Mouse (Mus musculus) intestine, embryonic 16.5 days (tissue): ENCODE results near the gene Kat2b. TPM values are rescaled to one million over a fixed set of nuclear protein-coding genes. Genes with fewer than 3 reads are reported as not detected.
A peak's percentile ranks its signal among the peaks of the same experiment; 100 is the strongest.

Source experiments
- ATAC-seq: fragments of 200-750 bp; cut with Nextera tagmentation; 2 replicates; pipeline ENCODE4 v1.8.0; 2017; ENCODE audit warnings: moderate TSS enrichment, moderate library complexity
- H3K27ac ChIP-seq: fragments of 300-500 bp; sonication (generic); 2 replicates; pipeline ENCODE4 v1.5.1; 2014; ENCODE audit warnings: mild to moderate bottlenecking, low read length
- H3K27me3 ChIP-seq: fragments of 300-500 bp; sonication (generic); replicated peaks from 2 replicates; pipeline ENCODE4 v1.6.1; 2014; ENCODE audit warnings: low read length, control low read depth, mixed read lengths; ENCODE audit not compliant: control insufficient read depth, insufficient read depth
- H3K36me3 ChIP-seq: fragments of 300-500 bp; sonication (generic); 2 replicates; pipeline ENCODE4 v1.6.1; 2014; ENCODE audit warnings: low read length, control low read depth; ENCODE audit not compliant: control insufficient read depth, insufficient read depth
- H3K4me1 ChIP-seq: fragments of 300-500 bp; sonication (generic); 2 replicates; pipeline ENCODE4 v1.6.1; 2014; ENCODE audit warnings: low read length, control low read depth, mixed read lengths; ENCODE audit not compliant: control insufficient read depth, insufficient read depth
- H3K4me2 ChIP-seq: fragments of 300-500 bp; sonication (generic); 2 replicates; pipeline ENCODE4 v1.6.1; 2014; ENCODE audit warnings: low read depth, low read length, control low read depth
- H3K4me3 ChIP-seq: fragments of 300-500 bp; sonication (generic); 2 replicates; pipeline ENCODE4 v1.5.1; 2014; ENCODE audit warnings: mild to moderate bottlenecking, low read length
- H3K9ac ChIP-seq: fragments of 300-500 bp; sonication (generic); 2 replicates; pipeline ENCODE4 v1.6.1; 2014; ENCODE audit warnings: low read depth, low read length
- H3K9me3 ChIP-seq: fragments of 300-500 bp; sonication (generic); 2 replicates; pipeline ENCODE4 v1.6.1; 2016; ENCODE audit warnings: low read length, control low read depth; ENCODE audit not compliant: control insufficient read depth
- WGBS: fragments of 180-500 bp; shearing (Covaris S2); extraction: QIAGEN DNeasy Blood & Tissue Kit; methylation state at CpG from one replicate; pipeline ENCODE4 v1.1.7; 2014; 5-methylcytosine and 5-hydroxymethylcytosine counted together
- polyA plus RNA-seq: library from polyadenylated mRNA; unstranded; fragments of >200 nt; fragmentation: Nextera tagmentation; extraction: Ambion mirVana; gene quantifications from 2 replicates; pipeline ENCODE4 v1.2.1, GENCODE M21; 2015

The Kat2b gene
- polyA plus RNA-seq, 1 experiment from 2014 or later = 4.1 TPM

DNA sequence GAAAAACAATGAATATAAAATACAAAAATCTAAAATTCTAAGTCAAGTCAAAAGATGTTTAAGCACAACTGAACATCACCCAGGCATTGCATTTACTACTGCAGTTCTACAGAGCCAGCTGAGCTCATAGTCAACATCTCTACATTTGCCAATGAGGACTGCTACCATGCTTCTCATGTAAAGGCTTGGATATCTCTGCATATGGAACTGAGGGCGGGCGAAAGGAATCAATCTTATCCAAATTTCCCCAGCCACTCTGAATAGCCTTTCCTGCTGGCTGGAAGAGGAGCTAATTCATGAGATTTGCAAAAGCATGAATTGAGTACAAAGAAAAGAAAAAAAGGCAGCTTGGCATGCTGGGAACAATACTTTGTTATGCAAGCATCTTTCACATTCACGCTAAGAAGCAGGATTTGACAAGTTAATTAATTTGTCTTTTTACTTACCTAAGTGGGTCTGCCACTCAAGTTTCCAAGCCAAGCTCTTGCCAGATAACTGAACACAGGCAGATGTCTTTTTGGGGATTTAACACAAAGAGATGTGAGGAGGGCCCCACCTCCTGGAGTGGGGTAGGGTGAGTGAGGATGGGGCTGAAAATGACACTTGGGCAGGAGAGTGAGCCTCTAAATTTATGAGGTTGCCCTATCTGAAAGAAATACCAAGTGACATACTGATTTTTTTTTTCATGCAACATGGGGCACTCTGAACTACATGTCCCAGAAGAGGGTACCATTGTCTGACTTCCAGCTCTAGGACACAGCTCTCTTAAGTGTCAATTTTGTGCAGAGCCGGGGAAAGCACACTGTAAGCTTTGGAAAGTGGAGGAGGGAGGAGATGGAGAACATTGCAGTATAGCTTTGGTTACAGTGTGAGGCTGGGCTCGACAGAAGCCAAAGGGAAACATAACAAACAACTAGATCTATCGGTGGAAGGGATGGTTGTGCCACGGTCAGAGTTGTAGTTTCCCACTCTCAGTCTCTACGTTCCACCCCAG, 15.1 kb upstream of the Kat2b start:
- no peak for ATAC-seq

DNA sequence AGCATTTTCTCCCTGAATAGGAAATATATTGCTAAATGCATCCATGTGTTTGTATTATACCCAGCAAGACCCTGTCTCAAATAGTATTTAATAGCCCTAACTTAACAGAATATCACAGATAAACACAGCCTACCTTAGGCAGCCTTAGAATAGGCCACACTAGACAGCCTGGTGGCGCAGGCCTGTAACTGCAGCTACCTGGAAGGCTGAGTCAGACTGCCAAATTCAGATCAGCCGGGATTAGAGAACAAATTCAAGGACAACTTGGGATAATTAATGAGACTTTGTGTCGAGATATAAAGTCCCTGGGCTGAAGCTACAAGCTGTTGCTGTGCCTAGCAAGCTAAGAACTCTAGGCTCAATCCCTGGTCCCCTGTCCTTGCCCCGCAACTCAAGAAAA, 12.6 kb upstream of the Kat2b start:
- Histone ChIP-seq H3K9ac (no peak overlapping the region), H3K4me1 (no peaks in the 10 kb centered on the region), H3K27me3 (no peaks in the 10 kb centered on the region), H3K27ac (no peak overlapping the region), H3K4me3 (no peak overlapping the region), H3K9me3 (peaks cover 5% of the 10 kb centered on the region), H3K36me3 (no peaks in the 10 kb centered on the region), H3K4me2 (no peak overlapping the region)
- no peak for ATAC-seq
- 68% methylated on average over 4 of the region's 4 CpGs for WGBS

More for the DNA sequence above, 15.1 kb upstream of the Kat2b start:
- no peak overlapping the region for H3K4me3 ChIP-seq
- no peak overlapping the region for H3K27ac ChIP-seq
- no peaks in the 10 kb centered on the region for H3K27me3 ChIP-seq
- H3K9ac ChIP-seq = no peak overlapping the region
- peaks cover 5% of the 10 kb centered on the region for H3K9me3 ChIP-seq
- 75% methylated on average over 8 of the region's 8 CpGs for WGBS
- no peak overlapping the region for H3K4me2 ChIP-seq
- no peaks in the 10 kb centered on the region for H3K36me3 ChIP-seq
- no peaks in the 10 kb centered on the region for H3K4me1 ChIP-seq

DNA sequence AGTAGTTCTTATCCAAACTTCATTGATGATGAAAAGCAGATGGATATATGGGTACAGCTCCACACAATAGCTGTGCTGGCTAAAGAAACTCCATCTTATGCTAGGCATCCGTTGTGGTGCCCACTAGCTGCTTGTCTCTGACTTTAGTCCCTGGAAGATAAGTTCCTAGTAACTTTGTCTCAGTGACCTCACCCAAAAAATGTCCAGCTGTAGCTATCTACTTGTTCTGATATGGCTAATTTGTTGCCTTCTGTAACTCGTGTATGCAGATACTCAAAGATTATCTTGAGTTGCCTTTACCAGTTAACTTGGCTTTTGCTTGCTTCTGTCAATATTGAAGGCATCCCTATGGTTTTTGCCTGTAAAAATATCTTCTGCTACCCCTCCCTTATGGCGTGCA, 11.8 kb upstream of the Kat2b start:
- Histone ChIP-seq H3K4me2 (no peak overlapping the region), H3K27me3 (no peaks in the 10 kb centered on the region), H3K36me3 (no peaks in the 10 kb centered on the region), H3K9me3 (peaks cover 5% of the 10 kb centered on the region), H3K4me3 (no peak overlapping the region), H3K9ac (no peak overlapping the region), H3K4me1 (no peaks in the 10 kb centered on the region), H3K27ac (no peak overlapping the region)
- WGBS = 74% methylated on average over 3 of the region's 3 CpGs
- no peak for ATAC-seq

DNA sequence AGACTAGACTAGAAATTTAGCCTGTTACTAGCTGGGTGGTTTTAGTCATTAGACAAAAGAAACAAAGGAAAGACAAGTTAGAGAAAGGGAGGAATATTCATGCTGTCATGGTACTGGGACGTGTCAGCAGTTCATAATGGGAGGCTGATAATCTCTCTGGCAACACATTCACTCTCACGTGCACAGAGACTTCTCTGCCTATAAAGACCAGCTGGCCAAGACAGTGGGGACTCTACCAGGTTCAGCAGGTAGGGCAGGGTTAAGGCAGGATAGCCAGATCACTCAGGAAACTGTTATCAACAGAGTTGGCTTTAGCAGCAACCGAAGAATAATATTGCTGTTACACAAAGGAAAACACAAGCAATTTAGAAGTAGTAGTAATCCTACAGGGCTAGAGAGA, 9.2 kb upstream of the Kat2b start:
- H3K4me2 ChIP-seq = no peak overlapping the region
- H3K27me3 ChIP-seq = no peaks in the 10 kb centered on the region
- no peak overlapping the region for H3K27ac ChIP-seq
- WGBS = 61% methylated on average over 3 of the region's 3 CpGs
- H3K9ac ChIP-seq = no peak overlapping the region
- H3K4me1 ChIP-seq = no peaks in the 10 kb centered on the region
- no peaks in the 10 kb centered on the region for H3K9me3 ChIP-seq
- H3K36me3 ChIP-seq = no peaks in the 10 kb centered on the region
- ATAC-seq = no peak
- no peak overlapping the region for H3K4me3 ChIP-seq

DNA sequence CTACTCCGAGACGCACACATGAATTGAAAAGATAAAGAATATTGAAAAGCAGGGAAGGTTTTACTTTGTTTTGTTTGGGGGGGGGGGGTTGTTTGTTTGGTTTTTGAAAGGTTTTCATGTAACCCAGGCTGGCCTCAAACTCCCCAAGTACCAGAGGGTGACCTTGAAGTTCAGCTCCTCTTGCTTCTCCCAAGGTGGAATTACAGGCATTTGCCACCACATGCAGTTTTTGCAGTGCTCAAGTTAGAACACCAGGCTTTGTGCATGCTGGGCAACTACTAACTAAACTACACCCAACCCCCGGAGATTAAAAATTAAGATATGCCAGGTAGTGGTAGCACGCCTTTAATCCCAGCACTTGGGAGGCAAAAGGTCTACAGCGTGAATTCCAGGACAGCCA, 7.0 kb upstream of the Kat2b start:
- Histone ChIP-seq H3K9me3 (no peaks in the 10 kb centered on the region), H3K4me1 (no peaks in the 10 kb centered on the region), H3K9ac (no peak overlapping the region), H3K27me3 (no peaks in the 10 kb centered on the region), H3K36me3 (no peaks in the 10 kb centered on the region), H3K27ac (no peak overlapping the region), H3K4me2 (no peak overlapping the region), H3K4me3 (no peak overlapping the region)
- no peak for ATAC-seq
- 88% methylated on average over 5 of the region's 5 CpGs for WGBS

DNA sequence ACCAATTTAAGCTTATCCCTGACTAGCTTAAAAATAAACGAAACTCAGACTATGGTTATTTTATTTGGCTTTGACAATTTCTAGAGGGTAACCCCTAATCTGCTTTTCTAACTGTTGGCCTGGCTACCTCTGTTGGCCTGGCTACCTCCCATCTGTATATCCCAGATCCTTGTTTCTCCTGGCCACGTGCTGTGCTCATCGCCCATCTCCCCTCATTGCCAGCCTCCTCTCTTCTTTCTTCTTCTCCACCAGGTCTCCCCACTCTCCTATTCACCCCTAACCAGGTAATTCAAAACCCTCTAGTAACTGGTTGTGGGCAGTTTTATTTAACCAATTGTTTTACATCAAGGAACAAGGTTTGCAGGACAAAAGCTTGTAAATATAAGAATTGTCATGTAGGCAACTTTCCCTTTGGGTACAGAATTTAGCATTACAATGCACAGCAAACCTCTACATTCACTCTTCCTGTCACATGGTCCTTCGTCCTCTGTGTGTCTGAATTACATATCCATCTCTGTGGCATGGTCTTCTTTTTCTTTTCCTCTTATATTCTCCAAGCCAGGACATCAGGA, 5.1 kb upstream of the Kat2b start:
- no peaks in the 10 kb centered on the region for H3K36me3 ChIP-seq
- no peaks in the 10 kb centered on the region for H3K9me3 ChIP-seq
- no peak overlapping the region for H3K4me3 ChIP-seq
- no peak overlapping the region for H3K27ac ChIP-seq
- 82% methylated on average over 4 of the region's 4 CpGs for WGBS
- H3K4me1 ChIP-seq = peaks cover 5% of the 10 kb centered on the region; the same call in 1 of the 2 replicates
- H3K9ac ChIP-seq = no peak overlapping the region
- no peak for ATAC-seq
- no peak overlapping the region for H3K4me2 ChIP-seq
- no peaks in the 10 kb centered on the region for H3K27me3 ChIP-seq

DNA sequence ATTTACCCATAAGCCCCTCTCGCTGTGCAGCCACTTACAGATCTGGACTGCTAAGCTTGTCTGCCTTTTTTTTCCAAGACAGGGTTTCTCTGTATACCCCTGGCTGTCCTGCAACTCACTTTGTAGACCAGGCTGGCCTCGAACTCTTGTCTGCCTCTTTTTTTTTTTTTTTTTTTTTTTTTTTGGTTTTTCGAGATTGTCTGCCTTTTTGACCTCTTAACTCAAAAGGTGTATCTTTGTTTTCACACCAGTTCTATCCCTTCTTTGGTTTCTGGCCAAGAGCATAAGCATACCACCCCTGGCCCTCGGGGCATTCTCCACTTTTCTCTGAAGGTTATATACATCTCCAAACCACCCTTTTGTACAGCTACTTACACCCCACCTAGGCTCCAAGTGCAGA, 1.8 kb upstream of the Kat2b start:
- WGBS = 83% methylated on average over 4 of the region's 4 CpGs
- H3K27me3 ChIP-seq = no peaks in the 10 kb centered on the region
- H3K4me1 ChIP-seq = peaks cover 19% of the 10 kb centered on the region
- H3K9me3 ChIP-seq = no peaks in the 10 kb centered on the region
- H3K9ac ChIP-seq = no peak overlapping the region
- no peaks in the 10 kb centered on the region for H3K36me3 ChIP-seq
- ATAC-seq = no peak
- H3K27ac ChIP-seq = no peak overlapping the region
- H3K4me3 ChIP-seq = no peak overlapping the region
- H3K4me2 ChIP-seq = no peak overlapping the region

DNA sequence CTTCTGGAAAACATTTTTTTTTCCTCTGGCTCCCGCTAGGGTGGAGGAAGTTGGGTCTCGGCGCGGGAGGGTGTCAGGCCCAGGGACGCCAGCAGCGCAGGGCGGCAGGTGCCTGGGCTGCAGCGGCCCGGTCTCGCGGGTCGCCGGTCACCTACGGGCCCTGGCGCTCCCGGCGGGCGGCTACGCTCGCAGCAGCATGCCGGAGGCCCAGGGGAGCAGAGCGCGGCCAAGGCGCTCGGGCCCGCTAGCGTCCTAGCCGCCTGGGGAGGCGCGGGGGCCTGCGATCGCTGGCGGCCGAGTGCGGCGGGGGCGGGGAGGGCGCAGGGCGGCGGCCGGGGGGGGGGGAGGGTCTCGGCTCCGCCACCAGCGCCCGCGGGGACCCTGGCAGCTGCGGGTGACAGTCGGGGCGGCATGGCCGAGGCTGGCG, 271 bp downstream of the Kat2b start:
- H3K4me3 ChIP-seq = peak overlapping the region; percentile 90
- peak; percentile 75 for ATAC-seq
- WGBS = 0% methylated on average over 24 of the region's 51 CpGs
- H3K27me3 ChIP-seq = no peaks in the 10 kb centered on the region
- no peaks in the 10 kb centered on the region for H3K36me3 ChIP-seq
- no peaks in the 10 kb centered on the region for H3K9me3 ChIP-seq
- peak overlapping the region; percentile 90 for H3K9ac ChIP-seq
- peak overlapping the region; percentile 83 for H3K4me2 ChIP-seq
- H3K4me1 ChIP-seq = peaks cover 26% of the 10 kb centered on the region
- H3K27ac ChIP-seq = peak overlapping the region; percentile 95

DNA sequence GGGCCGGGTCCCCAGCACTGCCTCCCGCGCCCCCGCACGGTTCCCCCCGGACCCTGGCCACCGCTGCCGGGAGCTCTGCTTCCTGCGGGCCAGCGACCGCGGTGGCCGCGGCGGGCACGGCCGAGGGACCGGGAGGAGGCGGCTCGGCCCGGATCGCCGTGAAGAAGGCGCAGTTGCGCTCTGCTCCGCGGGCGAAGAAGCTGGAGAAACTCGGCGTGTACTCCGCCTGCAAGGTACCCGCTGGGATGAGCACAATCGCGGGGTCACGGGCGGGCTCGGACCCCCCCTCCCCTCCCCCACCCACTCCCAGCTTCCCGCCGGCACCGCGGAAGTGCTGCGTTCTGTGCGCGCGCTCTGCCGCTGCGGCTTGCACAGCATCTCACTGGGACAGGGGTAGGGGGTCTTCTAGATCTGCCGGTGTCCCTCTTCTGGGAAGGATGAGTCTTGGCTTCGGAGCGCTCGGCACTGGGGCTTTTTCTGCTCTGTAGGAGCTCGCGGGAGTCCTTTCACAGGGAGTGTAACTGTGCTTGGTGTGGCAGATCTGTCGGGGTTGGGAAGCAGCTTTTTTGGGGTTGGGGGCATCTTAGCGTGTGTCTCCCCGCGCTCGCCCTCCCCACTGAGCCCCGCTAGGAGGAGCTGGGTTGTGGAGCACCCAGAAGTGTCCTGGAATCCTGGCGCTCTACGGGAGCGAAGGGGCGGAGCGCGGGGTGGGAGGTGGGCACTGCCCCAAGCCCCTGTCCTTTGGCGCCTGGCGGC, 863 bp downstream of the Kat2b start:
- Histone ChIP-seq H3K9me3 (no peaks in the 10 kb centered on the region), H3K4me2 (peak overlapping the region; percentile 83), H3K27ac (peak overlapping the region; percentile 95), H3K27me3 (no peaks in the 10 kb centered on the region), H3K4me1 (peaks cover 26% of the 10 kb centered on the region), H3K4me3 (peak overlapping the region; percentile 90), H3K9ac (peak overlapping the region; percentile 90), H3K36me3 (no peaks in the 10 kb centered on the region)
- WGBS = 0% methylated on average over 65 of the region's 67 CpGs
- peak; percentile 58 for ATAC-seq
